Mouse (Mus musculus) liver, embryonic 15.5 days (tissue): ENCODE measurements around the gene Cdca7. TPM values are rescaled to one million over a fixed set of nuclear protein-coding genes. Genes with fewer than 3 reads are reported as not detected.

Experiments used
- ATAC-seq: fragments of 200-750 bp; cut with Nextera tagmentation; 2 replicates; pipeline ENCODE4 v1.8.0; 2017; ENCODE audit warnings: moderate number of reproducible peaks, mild to moderate bottlenecking, moderate library complexity; ENCODE audit not compliant: insufficient read depth
- H3K27ac ChIP-seq: fragments of 300-500 bp; sonication (generic); replicated peaks from 2 replicates; pipeline ENCODE4 v1.5.1; 2015; ENCODE audit warnings: mild to moderate bottlenecking, inconsistent platforms
- H3K27me3 ChIP-seq: fragments of 300-500 bp; sonication (generic); 2 replicates; pipeline ENCODE4 v1.6.1; 2015; ENCODE audit warnings: mild to moderate bottlenecking, inconsistent platforms
- H3K36me3 ChIP-seq: fragments of 300-500 bp; sonication (generic); replicated peaks from 2 replicates; pipeline ENCODE4 v1.6.1; 2015; ENCODE audit warnings: moderate library complexity, mild to moderate bottlenecking, inconsistent platforms
- H3K4me1 ChIP-seq: fragments of 300-500 bp; sonication (generic); replicated peaks from 2 replicates; pipeline ENCODE4 v1.6.1; 2015; ENCODE audit warnings: inconsistent platforms
- H3K4me2 ChIP-seq: fragments of 300-500 bp; sonication (generic); 2 replicates; pipeline ENCODE4 v1.6.1; 2015; ENCODE audit warnings: moderate library complexity, mild to moderate bottlenecking, inconsistent platforms
- H3K4me3 ChIP-seq: fragments of 300-500 bp; sonication (generic); replicated peaks from 2 replicates; pipeline ENCODE4 v1.5.1; 2015; ENCODE audit warnings: mild to moderate bottlenecking, inconsistent platforms
- H3K9ac ChIP-seq: fragments of 300-500 bp; sonication (generic); 2 replicates; pipeline ENCODE4 v1.6.1; 2015; ENCODE audit warnings: moderate library complexity, mild to moderate bottlenecking, inconsistent platforms
- H3K9me3 ChIP-seq: fragments of 300-500 bp; sonication (generic); replicated peaks from 2 replicates; pipeline ENCODE4 v1.6.1; 2016; ENCODE audit warnings: inconsistent platforms
- WGBS: fragments of 180-500 bp; shearing (Covaris S2); methylation state at CpG from one replicate; pipeline ENCODE4 v1.1.7; 2015; ENCODE audit warnings: mixed read lengths; ENCODE audit not compliant: insufficient replicate concordance; 5-methylcytosine and 5-hydroxymethylcytosine counted together
- polyA plus RNA-seq: library from polyadenylated mRNA; unstranded; fragments of >200 nt; fragmentation: Nextera tagmentation; extraction: Ambion mirVana; gene quantifications from 2 replicates; pipeline ENCODE4 v1.2.1, GENCODE M21; 2015

Cdca7 gene
- polyA plus RNA-seq: 45.1 and 45.5 TPM in 2 replicates

DNA sequence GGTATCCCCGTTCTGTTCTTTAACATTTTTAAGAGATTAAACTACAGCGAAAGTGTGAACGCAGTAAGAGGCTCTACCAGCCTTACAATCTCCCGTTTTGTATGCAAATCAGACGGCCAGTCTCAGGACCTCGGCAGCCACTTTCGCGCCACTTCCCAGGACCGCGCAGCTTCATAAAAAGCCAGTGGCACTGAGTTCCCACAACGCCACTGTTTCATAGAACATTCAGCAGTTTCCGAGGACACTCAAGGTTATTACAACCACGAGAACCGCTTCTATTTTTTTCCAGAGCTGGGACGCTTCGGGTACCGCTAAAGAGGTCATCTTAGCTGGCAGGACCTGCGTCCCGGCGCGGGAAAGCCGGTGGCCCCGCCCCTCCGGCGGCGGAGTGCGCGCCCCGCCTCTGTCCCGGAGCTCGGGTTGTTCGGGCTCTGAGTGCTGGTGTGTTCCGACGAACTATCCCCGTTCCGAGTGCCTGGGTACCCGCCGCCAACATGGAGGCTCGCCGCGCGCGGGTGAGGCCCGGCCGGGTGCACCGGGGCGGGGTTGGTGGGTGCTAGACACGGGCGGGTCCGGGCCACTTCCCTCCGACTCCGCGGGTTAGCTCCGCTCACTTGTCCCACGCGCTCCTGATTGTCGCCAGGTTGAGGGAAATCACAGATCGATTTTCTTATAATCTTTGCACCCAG, at the start of gene Cdca7:
Cdca7 (plus strand) TSS at position 363 of the 689 bp plus-strand sequence.
- peak; percentile 86 for ATAC-seq
- Histone ChIP-seq H3K4me3 (peak within 1 kb of the TSS; percentile 91), H3K9me3 (no peaks in the 10 kb centered on the region), H3K36me3 (peaks cover 22% of the 10 kb centered on the region), H3K9ac (peak within 1 kb of the TSS; percentile 80), H3K4me1 (peaks cover 53% of the 10 kb centered on the region), H3K4me2 (peak within 1 kb of the TSS; percentile 90), H3K27ac (peak within 1 kb of the TSS; percentile 90), H3K27me3 (no peaks in the 10 kb centered on the region)
- WGBS: under 1% methylated on average over 58 of the region's 58 CpGs

DNA sequence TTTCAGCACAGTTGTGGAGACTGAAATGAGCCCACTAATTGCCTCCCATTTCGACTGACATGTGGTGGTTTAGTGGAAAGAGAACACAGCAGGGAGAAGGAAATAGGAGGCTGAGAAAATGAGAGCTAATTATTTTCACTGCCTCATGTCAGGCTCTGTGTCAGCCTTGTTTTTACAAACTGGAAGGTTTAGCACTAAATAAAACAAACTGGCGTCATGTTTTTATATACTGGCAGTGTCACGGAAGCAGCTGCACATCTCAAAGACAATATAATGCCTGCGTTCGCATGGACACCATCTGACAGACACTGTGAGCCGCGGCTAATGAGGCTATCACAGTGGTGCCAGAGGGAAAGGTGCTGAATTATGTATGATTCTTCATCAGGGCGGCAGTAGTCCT, 49.2 kb upstream of the Cdca7 start:
- no peak for ATAC-seq
- no peaks in the 10 kb centered on the region for H3K4me1 ChIP-seq

DNA sequence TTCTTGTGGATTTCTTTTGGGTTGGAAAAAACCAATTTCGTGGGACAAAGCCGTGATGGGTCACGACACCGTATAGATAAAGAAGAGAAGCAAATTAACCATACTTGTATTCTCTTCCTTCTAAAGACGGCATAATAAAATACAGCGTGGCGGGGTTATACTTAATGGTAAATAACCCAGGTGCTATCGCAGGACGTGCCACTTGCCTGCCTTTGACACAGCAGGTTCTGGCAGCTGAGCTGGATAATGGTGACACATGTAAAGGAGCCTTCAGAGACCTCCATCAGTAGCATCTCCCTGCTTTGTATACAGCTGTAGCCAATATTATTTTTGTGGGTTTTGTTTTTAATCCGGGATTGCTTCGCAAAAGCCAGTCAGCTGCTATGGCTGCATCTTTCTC, 48.7 kb upstream of the Cdca7 start:
- H3K27me3 ChIP-seq: no peaks in the 10 kb centered on the region
- ATAC-seq: no peak
- H3K9ac ChIP-seq: no peak overlapping the region
- H3K4me1 ChIP-seq: no peaks in the 10 kb centered on the region
- WGBS: 82% methylated on average over 11 of the region's 11 CpGs
- H3K9me3 ChIP-seq: no peaks in the 10 kb centered on the region
- no peak overlapping the region for H3K27ac ChIP-seq
- no peak overlapping the region for H3K4me2 ChIP-seq
- H3K4me3 ChIP-seq: no peak overlapping the region
- no peaks in the 10 kb centered on the region for H3K36me3 ChIP-seq

More for the DNA sequence above, 49.2 kb upstream of the Cdca7 start:
- WGBS: 73% methylated on average over 8 of the region's 8 CpGs
- no peaks in the 10 kb centered on the region for H3K27me3 ChIP-seq
- H3K4me3 ChIP-seq: no peak overlapping the region
- H3K4me2 ChIP-seq: no peak overlapping the region
- no peaks in the 10 kb centered on the region for H3K36me3 ChIP-seq
- H3K9me3 ChIP-seq: no peaks in the 10 kb centered on the region
- no peak overlapping the region for H3K27ac ChIP-seq
- H3K9ac ChIP-seq: no peak overlapping the region

DNA sequence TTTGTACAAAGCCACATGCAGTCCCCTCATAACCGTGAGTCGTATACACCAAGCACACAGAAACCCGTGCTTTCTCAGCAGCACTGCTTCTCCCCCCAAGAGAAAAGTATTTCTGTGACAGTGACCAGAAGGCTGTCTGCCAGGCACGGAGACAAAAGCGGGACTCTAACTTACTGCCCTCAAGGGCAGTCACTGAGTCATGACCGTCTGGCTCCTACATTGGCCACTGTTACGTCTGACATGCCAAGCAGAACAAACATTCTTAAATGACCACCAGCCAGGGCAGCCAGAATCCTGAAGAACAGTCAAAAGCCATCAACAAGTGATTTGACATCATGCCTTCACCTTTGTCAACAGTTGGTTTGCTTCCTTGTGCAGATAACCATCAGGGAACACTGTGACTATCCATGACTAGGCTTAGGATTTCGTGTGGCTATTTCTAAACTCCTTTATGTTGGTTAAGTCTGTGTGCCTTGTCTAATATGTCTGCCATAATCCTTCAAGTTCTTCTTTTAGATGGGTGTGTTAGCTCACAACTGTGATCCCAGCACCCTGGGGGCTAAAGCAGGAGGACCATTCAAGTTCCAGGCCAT, 36.9 kb upstream of the Cdca7 start:
- Histone ChIP-seq H3K36me3 (peaks cover 40% of the 10 kb centered on the region), H3K4me3 (no peak overlapping the region), H3K27ac (no peak overlapping the region), H3K4me2 (no peak overlapping the region), H3K4me1 (no peaks in the 10 kb centered on the region), H3K9me3 (no peaks in the 10 kb centered on the region), H3K27me3 (no peaks in the 10 kb centered on the region), H3K9ac (no peak overlapping the region)
- ATAC-seq: no peak
- 78% methylated on average over 8 of the region's 8 CpGs for WGBS

DNA sequence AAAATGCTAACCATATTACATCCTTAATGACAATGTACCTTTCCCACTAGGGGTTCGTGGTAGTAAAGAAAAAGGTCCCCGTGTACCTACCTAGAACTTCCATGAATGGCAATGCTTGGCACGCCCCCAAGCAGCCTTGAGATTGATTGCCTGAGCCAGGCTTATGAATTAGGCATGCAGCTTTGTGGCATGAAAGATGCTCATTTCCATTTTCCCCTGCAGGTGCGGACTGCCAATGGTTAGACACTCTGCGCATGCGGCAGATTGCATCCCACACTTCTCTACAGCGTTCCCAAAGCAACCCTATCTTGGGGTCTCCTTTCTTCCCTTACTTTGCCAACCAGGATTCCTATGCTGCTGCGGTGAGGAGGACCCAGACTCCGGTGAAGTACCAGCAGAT, 34.9 kb upstream of the Cdca7 start:
- H3K4me2 ChIP-seq: no peak overlapping the region
- no peaks in the 10 kb centered on the region for H3K4me1 ChIP-seq
- no peak for ATAC-seq
- peaks cover 23% of the 10 kb centered on the region for H3K36me3 ChIP-seq
- no peak overlapping the region for H3K9ac ChIP-seq
- WGBS: 86% methylated on average over 9 of the region's 9 CpGs
- H3K9me3 ChIP-seq: no peaks in the 10 kb centered on the region
- no peak overlapping the region for H3K4me3 ChIP-seq
- H3K27me3 ChIP-seq: no peaks in the 10 kb centered on the region
- H3K27ac ChIP-seq: no peak overlapping the region

DNA sequence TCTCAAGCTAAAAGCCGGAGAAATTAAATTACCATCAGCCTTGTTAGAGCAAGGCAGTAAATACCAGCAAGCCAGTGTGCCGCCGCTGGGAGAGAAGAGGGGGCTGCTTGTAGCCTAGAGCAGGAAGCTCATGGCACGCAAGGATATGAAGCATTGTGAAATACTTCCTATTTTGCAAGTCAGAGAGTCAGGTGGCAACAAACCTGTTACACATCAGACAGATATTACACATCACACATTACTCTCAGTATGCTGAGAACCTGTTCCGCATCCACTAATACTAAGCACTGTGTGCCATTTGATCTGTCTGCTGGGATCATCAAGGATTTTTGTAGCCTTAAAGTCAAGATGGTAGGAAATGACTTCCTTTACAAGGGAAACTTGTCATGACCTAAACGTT, 33.1 kb upstream of the Cdca7 start:
- H3K9me3 ChIP-seq: no peaks in the 10 kb centered on the region
- WGBS: 65% methylated on average over 6 of the region's 6 CpGs
- no peak overlapping the region for H3K4me2 ChIP-seq
- no peaks in the 10 kb centered on the region for H3K27me3 ChIP-seq
- no peak for ATAC-seq
- H3K27ac ChIP-seq: no peak overlapping the region
- H3K36me3 ChIP-seq: peaks cover 23% of the 10 kb centered on the region
- H3K4me1 ChIP-seq: no peaks in the 10 kb centered on the region
- H3K9ac ChIP-seq: no peak overlapping the region
- no peak overlapping the region for H3K4me3 ChIP-seq

DNA sequence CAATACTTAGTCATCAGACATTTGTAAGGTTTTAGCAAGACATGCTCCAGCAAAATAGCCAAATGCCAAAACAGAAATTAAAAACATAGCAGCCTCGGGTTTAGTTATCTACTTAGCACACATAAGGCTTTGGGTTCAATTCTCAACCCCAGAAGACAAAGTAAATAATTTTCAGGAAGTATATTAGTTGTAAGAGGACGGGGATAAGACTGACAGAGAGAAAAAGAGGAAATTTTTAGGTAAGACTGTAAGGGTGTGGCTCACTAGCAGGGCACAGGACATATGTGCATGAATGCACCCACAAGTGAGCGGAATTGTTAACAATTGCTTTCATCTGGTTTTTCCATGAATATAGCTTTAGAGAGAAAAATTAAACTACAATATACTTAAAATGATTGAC, 32.0 kb upstream of the Cdca7 start:
- H3K9ac ChIP-seq: no peak overlapping the region
- no peak overlapping the region for H3K4me2 ChIP-seq
- no peak overlapping the region for H3K4me3 ChIP-seq
- no peaks in the 10 kb centered on the region for H3K4me1 ChIP-seq
- no peaks in the 10 kb centered on the region for H3K9me3 ChIP-seq
- 43% methylated on average over 3 of the region's 3 CpGs for WGBS
- no peaks in the 10 kb centered on the region for H3K27me3 ChIP-seq
- H3K27ac ChIP-seq: no peak overlapping the region
- no peak for ATAC-seq
- H3K36me3 ChIP-seq: peaks cover 16% of the 10 kb centered on the region

DNA sequence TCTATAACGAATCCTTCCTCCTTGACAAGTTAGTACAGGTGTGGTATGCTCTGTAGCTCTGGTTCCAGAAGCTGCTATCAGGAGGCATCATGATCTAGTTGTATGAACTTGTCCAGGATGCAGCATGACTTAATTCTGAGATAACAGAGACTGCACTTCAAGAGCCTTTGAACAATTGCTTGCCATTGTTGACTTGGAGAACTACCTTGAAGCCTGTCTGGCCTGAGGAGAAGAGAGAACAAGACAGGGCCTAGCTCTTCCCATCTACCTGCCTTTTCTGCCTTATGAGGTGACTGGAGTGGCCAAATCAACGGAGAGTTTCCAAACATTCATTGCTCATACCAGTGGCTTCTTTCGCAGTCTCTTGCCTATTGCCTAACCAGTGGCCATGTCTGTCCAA, 29.9 kb upstream of the Cdca7 start:
- H3K36me3 ChIP-seq: peaks cover 6% of the 10 kb centered on the region
- ATAC-seq: no peak
- no peaks in the 10 kb centered on the region for H3K27me3 ChIP-seq
- 0 out of 2 replicates have a peak overlapping the region, but pooled peaks have one; percentile 29 for H3K27ac ChIP-seq
- no peak overlapping the region for H3K9ac ChIP-seq
- no peaks in the 10 kb centered on the region for H3K9me3 ChIP-seq
- 72% methylated on average over 3 of the region's 3 CpGs for WGBS
- H3K4me3 ChIP-seq: no peak overlapping the region
- H3K4me1 ChIP-seq: no peaks in the 10 kb centered on the region
- H3K4me2 ChIP-seq: no peak overlapping the region

DNA sequence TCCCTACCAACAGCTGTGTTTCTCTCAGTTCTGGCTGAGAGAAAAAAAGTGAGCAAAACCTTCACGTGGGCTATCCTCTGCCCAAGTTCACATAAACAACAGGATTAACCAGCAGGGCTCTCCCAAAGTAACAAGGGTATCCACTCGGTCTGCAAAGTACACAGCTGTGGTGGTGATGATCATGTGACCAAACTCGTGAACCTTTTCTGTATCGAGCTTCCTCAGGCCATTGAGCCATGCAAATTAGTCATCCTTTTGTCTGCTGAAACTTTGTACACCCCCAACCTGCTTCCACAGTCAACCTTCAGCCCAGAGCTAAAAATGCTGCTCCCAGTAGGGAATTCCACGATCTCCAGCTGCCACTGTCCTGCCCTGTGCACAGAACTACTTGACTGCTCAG, 29.3 kb upstream of the Cdca7 start:
- H3K4me3 ChIP-seq: no peak overlapping the region
- WGBS: 49% methylated on average over 5 of the region's 5 CpGs
- no peaks in the 10 kb centered on the region for H3K4me1 ChIP-seq
- no peak overlapping the region for H3K9ac ChIP-seq
- H3K27ac ChIP-seq: no peak overlapping the region
- H3K36me3 ChIP-seq: peaks cover 1% of the 10 kb centered on the region; the same call in 1 of the 2 replicates
- ATAC-seq: no peak
- H3K27me3 ChIP-seq: no peaks in the 10 kb centered on the region
- no peak overlapping the region for H3K4me2 ChIP-seq
- H3K9me3 ChIP-seq: no peaks in the 10 kb centered on the region

DNA sequence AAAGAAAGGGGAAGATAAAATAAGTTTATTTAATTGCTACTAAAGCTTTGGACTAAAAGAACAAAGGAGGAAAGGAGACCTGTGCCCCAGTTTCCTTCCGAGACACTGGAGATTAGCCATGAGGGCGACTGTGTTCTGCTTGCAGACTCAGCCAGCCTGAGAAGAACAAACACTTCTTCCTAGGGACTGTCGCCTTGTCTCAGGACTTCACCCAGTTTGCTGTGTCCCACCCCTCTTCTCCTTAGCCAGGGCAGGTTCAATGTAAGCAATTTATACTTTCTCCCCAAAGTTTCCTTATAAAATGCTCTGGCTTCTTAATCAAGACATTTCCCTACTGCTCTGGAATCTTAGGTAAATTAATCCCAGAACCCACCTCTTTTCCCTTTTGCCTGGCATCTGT, 22.4 kb upstream of the Cdca7 start:
- Histone ChIP-seq H3K36me3 (no peaks in the 10 kb centered on the region), H3K4me1 (no peaks in the 10 kb centered on the region), H3K4me2 (no peak overlapping the region), H3K27ac (no peak overlapping the region), H3K9me3 (no peaks in the 10 kb centered on the region), H3K4me3 (no peak overlapping the region), H3K9ac (no peak overlapping the region), H3K27me3 (no peaks in the 10 kb centered on the region)
- ATAC-seq: no peak
- WGBS: 49% methylated on average over 3 of the region's 3 CpGs

DNA sequence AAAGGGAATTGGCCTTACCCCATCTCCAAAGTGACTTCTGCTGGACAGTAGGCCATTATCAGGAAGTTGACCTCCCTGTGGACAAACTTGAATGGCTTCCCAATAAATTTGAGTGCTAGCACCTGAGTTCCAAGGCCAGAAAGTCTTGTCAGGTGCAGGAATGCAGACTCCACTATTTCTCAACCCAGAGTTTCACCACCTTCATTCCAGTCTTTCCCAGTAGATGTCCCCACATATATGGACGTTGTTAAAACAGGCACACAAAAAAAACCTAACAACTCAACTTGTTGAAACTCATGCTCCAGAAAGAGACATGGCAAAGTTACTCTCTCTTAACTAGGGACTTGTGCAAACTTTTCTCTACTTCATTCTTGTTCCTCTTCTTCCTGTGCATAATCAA, 19.8 kb upstream of the Cdca7 start:
- ATAC-seq: no peak
- Histone ChIP-seq H3K9me3 (no peaks in the 10 kb centered on the region), H3K4me1 (no peaks in the 10 kb centered on the region), H3K27me3 (no peaks in the 10 kb centered on the region), H3K36me3 (no peaks in the 10 kb centered on the region), H3K9ac (no peak overlapping the region), H3K4me2 (no peak overlapping the region), H3K4me3 (no peak overlapping the region), H3K27ac (no peak overlapping the region)
- WGBS: 28% methylated on average over 1 of the region's 1 CpGs
